Mouse (Mus musculus) 3T3-L1 (cell line): ENCODE measurements around the gene Ppp1r14c.
"Not testable (repeated sequence)": the region's sequence is repeated elsewhere in the genome, so short reads cannot be mapped to it uniquely, and the experiment has no call there.

Experiments
- DNase-seq: peaks from one replicate; pipeline ENCODE4 v3.0.0-alpha.2; 2015; ENCODE audit warnings: low read depth, low spot score

Gene Ppp1r14c

GRCm38 (mm10) chr10:3466135-3466626 lies 100.3 kb downstream of the Ppp1r14c start:
- DNase-seq = peak; percentile 73

- no peak for DNase-seq
Observed at GRCm38 (mm10) chr10:3468590-3468989, 102.7 kb downstream of the Ppp1r14c start.

- DNase-seq = peak; percentile 82
Observed at GRCm38 (mm10) chr10:3476611-3477010, 110.8 kb downstream of the Ppp1r14c start.

GRCm38 (mm10) chr10:3479772-3480171 lies 113.9 kb downstream of the Ppp1r14c start:
- DNase-seq = peak; percentile 39

GRCm38 (mm10) chr10:3490052-3490451 lies 124.2 kb downstream of the Ppp1r14c start:
- no peak for DNase-seq

GRCm38 (mm10) chr10:3496791-3497190 lies 130.9 kb downstream of the Ppp1r14c start:
- DNase-seq = no peak

GRCm38 (mm10) chr10:3500846-3501245 lies 135.0 kb downstream of the Ppp1r14c start:
- not testable (repeated sequence) for DNase-seq

- no peak for DNase-seq
Observed at GRCm38 (mm10) chr10:3507484-3508221, 141.8 kb downstream of the Ppp1r14c start.

- DNase-seq = no peak
Observed at GRCm38 (mm10) chr10:3508222-3508588, 142.3 kb downstream of the Ppp1r14c start.

GRCm38 (mm10) chr10:3508746-3509145 lies 142.9 kb downstream of the Ppp1r14c start:
- DNase-seq = no peak

- no peak for DNase-seq
Observed at GRCm38 (mm10) chr10:3509663-3510277, 143.9 kb downstream of the Ppp1r14c start.

- DNase-seq = no peak
Observed at GRCm38 (mm10) chr10:3510486-3510885, 144.6 kb downstream of the Ppp1r14c start.

- no peak for DNase-seq
Observed at GRCm38 (mm10) chr10:3511401-3511800, 145.5 kb downstream of the Ppp1r14c start.

- no peak for DNase-seq
Observed at GRCm38 (mm10) chr10:3512620-3513305, 146.9 kb downstream of the Ppp1r14c start.

GRCm38 (mm10) chr10:3513947-3514346 lies 148.1 kb downstream of the Ppp1r14c start:
- no peak for DNase-seq
